Mouse (Mus musculus): ENCODE results near the gene Znhit1. TPM values are rescaled to one million over a fixed set of nuclear protein-coding genes. Genes with fewer than 3 reads are reported as not detected.

Znhit1 gene
- total RNA-seq (2023) = 10 to 100 TPM; 90.9 to 94.2 TPM

GRCm38 (mm10) chr5:136987934-136988271, at the start of gene Znhit1:
TSS of gene Znhit1 (minus strand) at chr5:136988021.

GRCm38 (mm10) chr5:137026092-137026491, 38.3 kb upstream of the Znhit1 start, which contains the start of gene Vgf:
TSS of gene Vgf (plus strand) at chr5:137026392.

GRCm38 (mm10) chr5:136986695-136987137, 1.1 kb downstream of the Znhit1 start, which contains the start of gene Plod3:
TSS of gene Plod3 (plus strand) at chr5:136987019.

GRCm38 (mm10) chr5:136966331-136966730, 21.5 kb downstream of the Znhit1 start, which contains the start of gene Cldn15:
TSS of gene Cldn15 (plus strand) at chr5:136966616.

GRCm38 (mm10) chr5:136953015-136953414, 34.8 kb downstream of the Znhit1 start, which contains the start of gene Fis1:
TSS of gene Fis1 (plus strand) at chr5:136953275.

Other genes with a start within 250 kb of the Znhit1 start
- gene Col26a1, start 104.8 kb downstream of the Znhit1 start, total RNA-seq (2023) = not detected
- 1 to 10 TPM; 1.8 to 5.1 TPM for gene Ift22, start 79.9 kb downstream of the Znhit1 start, total RNA-seq (2023)
- gene Fis1, start 34.7 kb downstream of the Znhit1 start, total RNA-seq (2023) = 100 to 1,000 TPM; 210 to 222 TPM
- 10 to 100 TPM; 42.6 to 53.7 TPM for gene Cldn15, start 21.4 kb downstream of the Znhit1 start, total RNA-seq (2023)
- gene Plod3, start 1.0 kb downstream of the Znhit1 start, total RNA-seq (2023) = 100 to 1,000 TPM in 1 of 2 experiments, 10 to 100 TPM in 1; 93.1 to 105 TPM
- gene Vgf, start 38.4 kb upstream of the Znhit1 start, total RNA-seq (2023) = not detected
- gene Ap1s1, start 58.1 kb upstream of the Znhit1 start, total RNA-seq (2023) = 10 to 100 TPM; 30.7 to 32.9 TPM
- not detected for gene Serpine1, start 84.2 kb upstream of the Znhit1 start, total RNA-seq (2023)
- 10 to 100 TPM; 39.4 to 43.5 TPM for gene Trim56, start 128.2 kb upstream of the Znhit1 start, total RNA-seq (2023)
- not detected for gene Muc3, start 161.3 kb upstream of the Znhit1 start, total RNA-seq (2023)
- gene Muc3a, start 224.4 kb upstream of the Znhit1 start, total RNA-seq (2023) = 1 to 10 TPM; 1.3 to 2.1 TPM

Data from neutrophil, adult 59 days (primary cell).